Mouse (Mus musculus): ENCODE data around the gene Dus3l.

Dus3l gene

GRCm38 (mm10) chr17:56780291-56780978 lies 15.9 kb downstream of the Dus3l start:
- in situ Hi-C loops (cut with MboI, MseI) = no loop called here

GRCm38 (mm10) chr17:56788886-56789285 lies 24.3 kb downstream of the Dus3l start:
- in situ Hi-C loops (cut with MboI, MseI) = no loop called here

- in situ Hi-C loops (cut with MboI, MseI) = no loop called here
These were observed 24.7 kb downstream of the Dus3l start for GRCm38 (mm10) chr17:56789286-56789685.

- in situ Hi-C loops (cut with MboI, MseI) = no loop called here
These were observed 28.0 kb downstream of the Dus3l start for GRCm38 (mm10) chr17:56792588-56792987.

GRCm38 (mm10) chr17:56793614-56794319 lies 29.2 kb downstream of the Dus3l start:
- in situ Hi-C loops (cut with MboI, MseI) = no loop called here

GRCm38 (mm10) chr17:56799276-56799675 lies 34.7 kb downstream of the Dus3l start:
- in situ Hi-C loops (cut with MboI, MseI) = no loop called here

GRCm38 (mm10) chr17:56802065-56802464 lies 37.5 kb downstream of the Dus3l start:
- in situ Hi-C loops (cut with MboI, MseI) = no loop called here

- in situ Hi-C loops (cut with MboI, MseI) = loop anchor here in 1 of 2 experiments (5.0 kb wide), 1 partner anchor 42 kb away; no protein-coding TSS in a partner anchor
These were observed 40.4 kb downstream of the Dus3l start for GRCm38 (mm10) chr17:56804952-56805351.

- in situ Hi-C loops (cut with MboI, MseI) = loop anchor here in 1 of 2 experiments (5.0 kb wide), 1 partner anchor 42 kb away; no protein-coding TSS in a partner anchor
These were observed 41.2 kb downstream of the Dus3l start for GRCm38 (mm10) chr17:56805784-56806183.

GRCm38 (mm10) chr17:56808518-56808917 lies 44.0 kb downstream of the Dus3l start:
- in situ Hi-C loops (cut with MboI, MseI) = loop anchor here in 1 of 2 experiments (5.0 kb wide), 1 partner anchor 39 kb away; no protein-coding TSS in a partner anchor

- in situ Hi-C loops (cut with MboI, MseI) = no loop called here
These were observed 45.7 kb downstream of the Dus3l start for GRCm38 (mm10) chr17:56810245-56810644.

GRCm38 (mm10) chr17:56814316-56815056 lies 49.9 kb downstream of the Dus3l start:
- in situ Hi-C loops (cut with MboI, MseI) = no loop called here

- in situ Hi-C loops (cut with MboI, MseI) = no loop called here
These were observed 50.4 kb downstream of the Dus3l start for GRCm38 (mm10) chr17:56815057-56815345.

GRCm38 (mm10) chr17:56818067-56818636 lies 53.6 kb downstream of the Dus3l start:
- in situ Hi-C loops (cut with MboI, MseI) = no loop called here

- in situ Hi-C loops (cut with MboI, MseI) = no loop called here
These were observed 54.5 kb downstream of the Dus3l start for GRCm38 (mm10) chr17:56819032-56819545.

Measured in T-helper 17 cell (primary cell).